9 mouse cellular contexts compared by ENCODE assay signal in the genomic region with DNA sequence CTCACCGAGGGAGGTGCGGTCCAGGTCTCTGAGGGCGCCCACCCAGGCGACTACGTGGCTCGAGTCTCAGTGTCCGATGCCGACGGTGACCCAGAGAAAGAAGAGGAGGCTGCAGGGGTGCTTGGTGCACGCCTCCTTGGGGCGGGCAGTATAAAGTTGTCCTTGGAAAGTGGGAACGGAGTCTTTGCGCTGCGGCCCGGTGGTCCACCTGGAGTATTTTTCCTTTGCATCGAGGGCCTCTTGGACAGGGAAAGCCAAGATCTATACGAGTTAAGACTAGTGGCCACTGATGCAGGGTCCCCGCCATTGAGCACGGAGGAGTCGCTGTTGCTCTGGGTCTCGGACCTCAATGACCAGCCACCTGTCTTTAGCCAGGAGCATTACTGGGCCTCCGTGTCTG. TPM values are rescaled to one million over a fixed set of nuclear protein-coding genes. Genes with fewer than 3 reads are reported as not detected.
DNase-seq lines count a peak whose midpoint lies in the region; ATAC-seq lines count a peak whose summit lies in the region.
"Had no signal": no experiment of that assay in that cellular context is flagged by ENCODE, and none has a peak within 500 bp of the region (broad histone marks: within the 10 kb centered on the region; RNA-seq: fewer than 3 reads in every experiment).

No protein-coding gene starts in this region.

- H3K4me1 ChIP-seq in lung, embryonic 15.5 days = peaks cover 27% of the 10 kb centered on the region
- peaks cover 16% of the 10 kb centered on the region for H3K4me1 ChIP-seq in forebrain, embryonic 14.5 days (ENCODE audit: control insufficient read depth, insufficient read depth, low read length)
- peaks cover 14% of the 10 kb centered on the region for H3K4me1 ChIP-seq in limb, embryonic 11.5 days (ENCODE audit: control insufficient read depth, insufficient read depth, low read length)
- H3K4me1 ChIP-seq in stomach, embryonic 15.5 days = peaks cover 25% of the 10 kb centered on the region

- no peak overlapping the region for H3K9ac ChIP-seq in lung, embryonic 15.5 days
- peak overlapping the region; percentile 60 for H3K9ac ChIP-seq in forebrain, embryonic 14.5 days (ENCODE audit: low read length)
- H3K9ac ChIP-seq in limb, embryonic 11.5 days (ENCODE audit: low read length) = no peak overlapping the region
- no peak overlapping the region for H3K9ac ChIP-seq in stomach, embryonic 15.5 days
- H3K9ac ChIP-seq: liver, embryonic 15.5 days had no signal

- peaks cover 78% of the 10 kb centered on the region for H3K27me3 ChIP-seq in lung, embryonic 15.5 days
- H3K27me3 ChIP-seq in forebrain, embryonic 14.5 days (replicated peaks; ENCODE audit: control insufficient read depth, insufficient read depth, low read length) = peaks cover 56% of the 10 kb centered on the region
- peaks cover 47% of the 10 kb centered on the region for H3K27me3 ChIP-seq in limb, embryonic 11.5 days (ENCODE audit: control insufficient read depth, insufficient read depth, low read length)
- peaks cover 47% of the 10 kb centered on the region for H3K27me3 ChIP-seq in stomach, embryonic 15.5 days (replicated peaks)

- DNase-seq in lung, postnatal 14 days = no peak
- DNase-seq in forebrain, embryonic 14.5 days (ENCODE audit: low spot score) = no peak
- peak; percentile 30 for DNase-seq in limb, embryonic 11.5 days (ENCODE audit: low spot score)
- DNase-seq in ovary, postnatal 10 days (ENCODE audit: low spot score) = no peak
- no peak for DNase-seq in frontal cortex, postnatal 36 days (ENCODE audit: low spot score in 2 of 2)
- DNase-seq: cerebellum, adult 18-20 months had no signal

- H3K4me2 ChIP-seq in lung, embryonic 15.5 days = peak overlapping the region; percentile 94
- H3K4me2 ChIP-seq in forebrain, embryonic 14.5 days (ENCODE audit: low read length) = peak overlapping the region; percentile 99
- peak overlapping the region; percentile 94; the same call in 1 of the 2 replicates for H3K4me2 ChIP-seq in limb, embryonic 11.5 days (ENCODE audit: low read depth, severe bottlenecking)
- H3K4me2 ChIP-seq in stomach, embryonic 15.5 days = peak overlapping the region; percentile 95

- peak overlapping the region; percentile 48 for H3K4me3 ChIP-seq in lung, embryonic 15.5 days
- peak overlapping the region; percentile 48 for H3K4me3 ChIP-seq in forebrain, embryonic 14.5 days (ENCODE audit: low read depth, low read length)
- H3K4me3 ChIP-seq in limb, embryonic 11.5 days (ENCODE audit: low read depth, low read length) = peak overlapping the region; percentile 54
- H3K4me3 ChIP-seq in stomach, embryonic 15.5 days (replicated peaks) = peak overlapping the region; percentile 49

- H3K9me3 ChIP-seq in lung, embryonic 15.5 days = no peaks in the 10 kb centered on the region
- H3K9me3 ChIP-seq in forebrain, embryonic 14.5 days (replicated peaks; ENCODE audit: control insufficient read depth, low read length) = no peaks in the 10 kb centered on the region
- no peaks in the 10 kb centered on the region for H3K9me3 ChIP-seq in limb, embryonic 11.5 days (ENCODE audit: control insufficient read depth, low read length)
- H3K9me3 ChIP-seq in stomach, embryonic 15.5 days = no peaks in the 10 kb centered on the region
- H3K9me3 ChIP-seq: liver, embryonic 15.5 days had no signal

- ATAC-seq in lung, embryonic 15.5 days (ENCODE audit: borderline replicate concordance, extremely low read depth, low FRiP score, low TSS enrichment) = no peak
- peak; percentile 8; the same call in 1 of the 2 replicates for ATAC-seq in forebrain, embryonic 14.5 days
- no peak for ATAC-seq in limb, embryonic 11.5 days (ENCODE audit: insufficient number of reproducible peaks, low FRiP score, low TSS enrichment, low read depth)
- ATAC-seq in stomach, embryonic 15.5 days (ENCODE audit: insufficient read depth, low FRiP score, low read depth) = no peak

- H3K36me3 ChIP-seq in lung, embryonic 15.5 days = no peaks in the 10 kb centered on the region
- H3K36me3 ChIP-seq in forebrain, embryonic 14.5 days (ENCODE audit: control insufficient read depth, insufficient read depth, low read length) = no peaks in the 10 kb centered on the region
- no peaks in the 10 kb centered on the region for H3K36me3 ChIP-seq in limb, embryonic 11.5 days (ENCODE audit: control insufficient read depth, insufficient read depth, low read length)
- no peaks in the 10 kb centered on the region for H3K36me3 ChIP-seq in stomach, embryonic 15.5 days
- H3K36me3 ChIP-seq: liver, embryonic 15.5 days had no signal

- WGBS in lung, embryonic 15.5 days = 2% methylated on average over 22 of the region's 22 CpGs
- 2% methylated on average over 22 of the region's 22 CpGs for WGBS in forebrain, embryonic 14.5 days
- 4% methylated on average over 22 of the region's 22 CpGs for WGBS in limb, embryonic 11.5 days
- 5% methylated on average over 22 of the region's 22 CpGs for WGBS in stomach, embryonic 15.5 days

- no peak overlapping the region for H3K27ac ChIP-seq in lung, embryonic 15.5 days
- H3K27ac ChIP-seq in forebrain, embryonic 14.5 days (ENCODE audit: low read depth, low read length) = no peak overlapping the region
- no peak overlapping the region for H3K27ac ChIP-seq in limb, embryonic 11.5 days (replicated peaks; ENCODE audit: low read depth, low read length)
- H3K27ac ChIP-seq in stomach, embryonic 15.5 days = no peak overlapping the region
- H3K27ac ChIP-seq: liver, embryonic 15.5 days had no signal

RNA-seq across cellular contexts. Expression of a gene that starts 1.4 kb away (rescaled TPM):
- polyA plus RNA-seq in lung, embryonic 15.5 days (2015; fragmentation: Nextera tagmentation; extraction: Ambion mirVana) = 0.13 and 0.14 TPM in 2 replicates
- 0.27 and 0.45 TPM in 2 replicates for polyA plus RNA-seq in forebrain, embryonic 14.5 days (2014; fragmentation: Nextera tagmentation; extraction: Ambion mirVana)
- 0.17 and 0.31 TPM in 2 replicates for polyA plus RNA-seq in limb, embryonic 11.5 days (2014; fragmentation: Nextera tagmentation; extraction: Ambion mirVana)
- polyA plus RNA-seq in stomach, embryonic 15.5 days (2015; fragmentation: Nextera tagmentation; extraction: Ambion mirVana) = 0.44 and 0.48 TPM in 2 replicates
